Mouse (Mus musculus) embryo, embryonic 9.5 days (tissue): ENCODE measurements at regions not wholly inside any gene's neighbourhood (a gene's known extent, or its start where the extent isn't known, plus 50 kb on each side); places are given as distances from the start of the nearest gene placed in this dataset.
"Not testable (repeated sequence)": the region's sequence is repeated elsewhere in the genome, so short reads cannot be mapped to it uniquely, and the experiment has no call there.

Source experiments
- DNase-seq: peaks from one replicate; pipeline ENCODE4 v3.0.0-alpha.2; 2017; ENCODE audit errors: extremely low spot score

DNA sequence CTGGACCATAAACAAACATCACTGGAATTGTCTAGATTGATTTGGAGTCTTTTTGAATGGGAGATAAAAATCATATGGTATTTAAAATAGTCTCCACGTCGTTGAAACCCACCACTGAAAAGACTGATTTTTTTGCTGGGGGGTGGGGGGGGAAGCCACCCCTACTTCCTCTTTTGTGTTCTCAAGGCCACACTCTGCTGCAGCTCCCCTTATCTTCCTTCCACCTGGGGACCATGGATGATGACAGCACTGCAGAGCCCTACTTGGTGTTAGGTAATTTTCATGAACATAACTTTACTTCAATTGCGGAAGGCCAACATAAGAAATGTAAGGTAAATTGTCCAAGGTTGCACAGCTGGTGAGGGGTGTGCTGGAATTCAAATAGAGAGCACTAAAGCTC, 232.4 kb upstream of the Vrk2 start:
- DNase-seq = no peak

DNA sequence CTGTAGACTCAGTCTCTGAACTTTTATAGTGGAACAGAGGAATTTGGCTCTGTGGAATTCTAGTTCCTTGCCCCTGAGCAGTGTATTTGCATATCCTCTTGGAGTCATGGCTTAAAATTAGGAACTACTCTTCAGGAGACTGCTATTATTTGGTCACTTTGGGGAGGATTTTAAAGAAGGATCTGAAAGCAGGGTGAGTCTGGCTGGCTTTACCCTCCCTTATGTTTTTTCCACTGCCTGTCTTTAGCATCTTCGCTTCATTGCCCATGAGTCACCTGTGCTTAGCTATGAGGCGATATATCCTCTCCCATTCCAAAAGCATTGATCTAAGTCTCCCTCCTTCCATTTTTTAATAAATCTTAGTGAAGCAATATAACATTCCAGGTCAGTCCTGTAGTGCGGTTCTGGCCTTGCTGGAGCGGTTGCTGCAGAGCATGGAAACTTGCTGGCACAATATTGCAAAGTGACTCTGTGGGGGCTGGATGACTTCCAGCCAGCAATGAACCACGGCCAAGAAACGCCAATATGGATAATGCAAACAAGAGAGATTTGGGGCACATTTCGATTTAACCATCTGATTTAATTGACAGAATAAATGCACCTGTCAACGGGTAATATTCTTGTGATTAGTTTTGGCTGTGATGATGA, 230.4 kb upstream of the Vrk2 start:
- no peak for DNase-seq

DNA sequence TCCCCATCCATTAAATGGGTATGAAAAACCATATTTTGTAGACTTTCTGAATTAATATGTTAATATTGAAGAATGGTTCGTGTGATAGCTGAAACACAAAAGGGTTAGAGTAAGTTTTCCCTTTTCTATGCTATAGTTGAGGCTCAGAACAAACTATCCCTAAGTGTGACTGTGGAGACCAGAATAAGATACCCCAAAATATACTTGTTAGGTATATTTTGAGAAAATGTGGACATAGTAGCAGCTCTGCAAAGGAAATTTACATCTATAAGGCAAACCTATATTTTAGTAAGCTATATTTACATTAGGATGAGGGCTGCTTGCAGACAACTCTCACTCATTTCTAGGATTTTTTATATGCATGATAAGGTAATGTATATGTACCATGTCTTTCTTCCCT, 227.3 kb upstream of the Vrk2 start:
- no peak for DNase-seq

DNA sequence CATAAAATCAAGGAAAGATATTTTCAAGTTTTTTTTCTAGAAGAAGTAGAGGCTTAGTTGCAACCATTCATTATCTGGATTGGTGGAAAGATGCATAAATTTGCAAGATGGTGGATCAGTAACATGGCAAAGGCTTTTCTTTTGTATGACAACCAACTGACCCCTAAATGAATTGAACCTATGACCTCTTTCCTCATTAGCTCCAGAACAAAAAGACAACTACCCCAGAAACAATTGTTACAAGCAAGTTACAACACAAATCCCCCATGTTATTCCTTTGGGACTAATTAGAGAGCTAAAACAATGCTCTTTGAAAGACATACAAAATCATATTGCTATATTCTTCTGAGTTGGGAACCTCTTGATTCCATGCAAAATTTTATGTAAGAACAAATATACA, 223.5 kb upstream of the Vrk2 start:
- no peak for DNase-seq

DNA sequence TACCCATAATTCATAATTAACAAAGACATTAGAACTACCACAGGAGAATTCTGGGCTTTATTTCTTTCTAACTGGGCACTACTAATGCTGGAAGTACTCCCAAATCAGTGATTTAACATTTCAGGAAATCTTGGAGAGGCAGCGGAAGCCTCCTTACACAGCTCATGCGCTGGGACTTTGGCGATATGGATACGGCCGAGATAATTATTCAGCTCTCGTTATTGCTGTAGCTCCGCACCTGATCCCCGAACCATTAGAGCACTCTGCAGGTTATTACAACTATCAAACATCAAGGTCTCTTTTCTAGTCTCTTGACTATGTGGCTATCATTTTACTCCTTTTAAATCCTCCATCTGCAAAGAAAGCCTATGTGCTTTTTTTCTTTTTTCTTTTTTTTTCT, 221.3 kb upstream of the Vrk2 start:
- DNase-seq = no peak

DNA sequence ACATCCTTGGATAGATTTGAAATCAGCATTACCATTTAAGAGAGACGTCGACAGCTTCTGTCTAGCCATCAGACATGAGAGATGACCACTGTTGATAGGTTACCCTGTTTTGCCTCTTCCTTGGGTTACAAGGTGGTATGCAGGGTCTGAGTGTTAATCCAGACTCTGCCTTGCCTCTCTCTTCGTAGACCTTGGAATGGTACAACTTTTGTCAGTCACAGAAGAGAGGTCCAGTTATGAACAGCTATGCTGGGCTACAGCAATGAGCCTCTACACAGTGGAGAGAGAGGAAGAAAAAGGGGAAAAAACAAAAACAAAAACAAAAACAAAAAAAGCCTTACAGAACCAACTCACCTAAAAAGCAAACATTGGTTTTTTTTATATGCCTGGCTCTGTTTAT, 220.8 kb upstream of the Vrk2 start:
- no peak for DNase-seq

DNA sequence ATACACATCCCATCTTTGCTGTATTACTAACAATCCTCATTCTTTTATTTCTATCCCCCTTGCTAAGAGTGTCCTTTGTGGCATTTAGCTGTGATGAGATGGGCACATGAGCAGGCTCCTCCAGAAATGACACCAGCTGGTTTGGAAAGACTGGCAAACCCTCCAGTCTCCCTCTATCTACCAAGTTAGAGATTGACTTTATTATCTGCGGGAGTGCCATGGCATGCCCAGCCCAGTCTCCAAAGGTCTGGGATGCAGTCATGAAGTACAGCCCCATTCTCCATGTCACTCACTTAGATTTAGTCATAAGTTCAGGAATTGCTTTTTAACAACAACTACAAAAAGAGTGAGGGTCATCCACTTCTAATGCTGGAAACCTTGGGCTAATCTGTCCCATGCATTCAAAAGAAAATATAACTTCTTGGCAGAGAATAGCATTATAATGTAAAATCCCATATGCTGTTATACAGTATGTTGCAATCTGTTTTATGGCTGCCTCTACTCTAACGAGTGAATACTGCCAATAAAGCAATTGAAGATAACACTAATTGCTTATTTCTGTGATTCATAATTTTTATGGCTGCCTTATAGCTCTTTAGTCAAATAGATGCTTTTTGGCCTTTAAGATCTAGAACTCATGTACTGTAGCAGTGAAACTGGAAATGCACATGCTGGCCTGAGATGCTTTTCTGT, 208.6 kb upstream of the Vrk2 start:
- DNase-seq = no peak

DNA sequence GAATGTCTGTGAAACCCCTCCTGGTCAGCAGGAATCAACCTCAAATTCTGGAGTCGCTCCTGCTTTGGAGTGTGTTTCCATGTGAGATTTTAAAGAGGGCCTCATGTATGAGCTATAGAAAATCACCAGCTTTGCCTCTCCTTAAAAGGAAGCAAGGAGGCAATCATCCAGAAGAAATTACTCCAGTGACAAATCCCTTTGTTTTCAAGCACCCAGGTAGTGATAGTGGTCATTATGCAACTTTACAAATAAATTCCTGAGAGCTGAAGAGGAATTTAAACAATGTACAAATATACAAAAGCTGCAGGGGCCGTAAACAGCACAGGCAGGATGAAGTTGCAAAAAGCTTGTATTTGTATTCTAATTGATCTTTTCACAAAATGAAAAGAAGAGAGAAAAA, 206.5 kb upstream of the Vrk2 start:
- DNase-seq = no peak

DNA sequence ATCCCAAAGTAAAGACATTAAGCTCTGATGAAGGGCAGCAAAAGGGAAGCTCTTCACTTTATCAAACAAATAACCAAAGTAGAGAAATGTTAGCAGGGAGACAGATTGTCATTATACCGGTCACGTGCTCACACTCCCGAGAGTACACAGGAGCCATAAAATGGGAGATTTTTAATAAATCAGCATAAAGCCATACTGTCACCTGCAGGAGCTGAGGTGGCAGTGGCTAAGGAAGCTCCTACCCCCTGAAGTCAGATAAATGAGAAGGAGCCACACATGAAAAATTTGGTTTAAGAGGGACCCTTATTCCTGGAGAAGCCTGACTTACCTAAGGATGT, 200.8 kb upstream of the Vrk2 start:
- DNase-seq = no peak

DNA sequence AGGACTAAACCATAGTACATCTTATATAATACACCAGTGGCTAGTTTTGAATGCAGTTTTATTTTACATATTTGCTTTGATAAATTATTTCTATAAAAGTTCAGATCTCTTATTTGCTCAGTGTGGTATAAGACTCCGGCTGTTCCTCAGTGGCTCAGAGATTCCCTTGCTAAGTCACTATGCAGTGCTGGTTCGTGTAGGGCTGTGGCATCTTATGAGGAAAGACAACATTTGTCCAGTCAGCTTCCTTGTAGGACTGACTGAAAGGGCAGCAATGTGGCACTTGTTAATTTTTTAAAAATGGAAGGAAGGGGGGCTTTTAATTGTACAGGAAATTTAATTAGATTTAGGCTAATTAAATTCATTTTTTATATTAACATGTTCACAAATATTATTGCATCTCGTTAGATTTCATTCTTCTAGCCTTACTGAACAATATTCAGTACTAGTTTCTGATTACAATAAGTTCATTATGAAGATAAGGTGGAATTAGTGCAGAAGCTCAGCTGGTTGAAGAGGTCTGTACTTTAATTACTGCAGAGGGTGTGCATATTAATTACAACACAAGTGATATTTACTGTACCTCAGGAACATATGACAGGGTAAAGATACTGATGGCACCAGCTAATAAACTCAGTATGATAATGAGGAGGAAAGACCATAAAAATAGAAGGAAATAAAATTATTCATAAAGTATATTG, 200.3 kb upstream of the Vrk2 start:
- DNase-seq = no peak

DNA sequence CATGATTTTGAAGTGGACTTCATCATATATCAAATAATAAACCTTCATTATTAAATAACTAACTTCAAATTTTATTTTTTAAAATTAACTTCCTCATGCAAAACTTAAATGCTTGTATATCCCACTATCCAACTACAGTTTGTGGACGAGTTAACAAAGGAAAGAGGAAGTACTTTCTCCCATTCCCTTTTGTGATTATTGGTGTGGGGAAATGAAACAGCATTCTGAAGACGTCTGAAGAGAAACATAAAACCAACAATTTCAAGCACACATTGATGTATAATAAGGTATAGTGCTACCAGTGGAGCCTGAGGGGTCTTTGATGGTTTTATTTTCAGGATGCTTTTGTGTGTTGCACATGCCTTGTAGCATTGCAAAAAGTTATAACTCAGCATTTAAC, 195.5 kb upstream of the Vrk2 start:
- DNase-seq = no peak

DNA sequence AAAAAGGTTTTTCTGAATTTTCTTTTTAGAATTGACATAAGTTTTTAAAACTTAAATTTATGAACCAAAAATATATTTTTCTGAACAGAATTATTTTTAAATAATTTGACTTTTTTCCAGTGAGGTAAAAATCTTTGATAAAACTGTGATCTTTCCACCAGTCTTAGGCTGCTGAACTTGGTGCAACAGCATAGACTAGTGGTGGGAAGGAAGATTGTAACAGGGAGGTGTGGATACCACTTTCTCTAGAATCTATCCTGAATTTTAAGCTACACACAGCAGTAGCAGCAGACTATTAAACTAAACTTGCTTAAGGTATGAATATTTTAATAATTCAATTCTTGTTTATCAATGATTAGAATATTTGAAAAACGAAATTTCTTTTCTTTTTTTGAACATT, 191.4 kb upstream of the Vrk2 start:
- DNase-seq = no peak

DNA sequence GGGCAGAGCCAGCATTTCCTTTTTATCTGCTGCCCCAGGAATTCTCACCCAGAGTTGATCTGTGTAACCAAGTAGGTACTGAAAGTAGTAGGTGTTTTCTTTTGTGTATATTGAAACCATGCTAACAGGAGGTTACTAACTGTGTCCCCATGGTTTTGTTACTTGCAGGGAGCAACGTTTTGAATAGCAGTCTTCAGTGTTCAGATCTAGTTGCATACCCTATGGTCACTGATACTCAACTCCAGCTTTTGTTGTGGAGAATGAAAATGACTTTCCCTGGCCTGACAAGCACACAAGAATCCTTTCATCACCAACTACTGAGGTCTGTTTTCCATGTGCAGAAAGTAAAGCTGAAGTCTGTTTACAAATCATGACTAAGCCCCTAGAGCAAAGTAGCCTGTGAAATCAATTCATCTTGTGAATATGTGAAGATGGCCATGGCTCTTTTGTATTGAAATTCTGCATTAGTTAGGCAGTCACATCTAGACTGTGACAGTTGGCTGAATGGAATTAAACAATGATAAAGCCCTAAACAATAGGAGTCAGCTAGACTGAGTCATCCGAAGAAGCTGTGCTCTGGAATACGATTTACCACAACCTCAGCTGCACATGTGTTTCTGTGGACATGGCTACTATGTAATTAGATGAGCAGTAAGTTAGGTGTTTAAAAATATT, 179.5 kb upstream of the Vrk2 start:
- DNase-seq = peak; percentile 12

DNA sequence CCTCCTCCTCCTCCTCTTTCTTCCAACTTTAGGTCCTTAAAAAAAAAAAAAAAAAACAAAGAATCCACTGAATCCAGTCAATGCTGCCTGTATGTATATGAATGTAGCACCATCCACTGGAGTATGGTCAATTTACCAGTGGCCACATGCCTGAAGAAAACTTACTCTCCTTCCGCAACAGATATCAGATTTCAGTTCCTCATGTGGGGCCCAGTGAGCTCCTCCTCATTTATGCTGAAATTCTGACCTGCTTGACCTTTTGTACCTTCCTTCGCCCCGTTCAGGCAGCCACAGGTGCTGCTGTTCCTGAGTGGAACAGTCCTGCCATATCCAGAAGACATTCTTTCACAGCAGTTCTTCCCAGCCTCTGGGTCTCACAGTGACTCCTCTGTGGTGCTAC, 161.8 kb upstream of the Vrk2 start:
- DNase-seq = no peak

DNA sequence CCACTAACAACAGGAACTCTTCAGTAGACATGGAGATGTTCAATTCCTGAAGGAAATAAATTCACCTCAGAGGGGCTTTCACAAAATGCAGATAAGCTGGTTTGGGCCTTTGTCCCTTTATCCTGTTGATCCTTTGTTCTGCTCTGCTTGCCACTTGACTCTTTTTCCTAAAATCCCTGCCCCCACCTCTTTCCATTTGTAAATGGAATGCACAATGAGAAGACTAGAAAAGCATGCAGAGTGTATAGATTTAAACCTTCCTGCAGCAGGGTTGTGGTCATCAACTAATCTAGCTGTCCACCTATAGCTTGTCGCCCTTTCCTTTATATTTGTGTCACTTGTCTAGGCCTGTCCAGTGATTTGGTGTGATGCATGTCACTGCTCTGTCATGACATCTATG, 159.8 kb upstream of the Vrk2 start:
- DNase-seq = peak; percentile 2

DNA sequence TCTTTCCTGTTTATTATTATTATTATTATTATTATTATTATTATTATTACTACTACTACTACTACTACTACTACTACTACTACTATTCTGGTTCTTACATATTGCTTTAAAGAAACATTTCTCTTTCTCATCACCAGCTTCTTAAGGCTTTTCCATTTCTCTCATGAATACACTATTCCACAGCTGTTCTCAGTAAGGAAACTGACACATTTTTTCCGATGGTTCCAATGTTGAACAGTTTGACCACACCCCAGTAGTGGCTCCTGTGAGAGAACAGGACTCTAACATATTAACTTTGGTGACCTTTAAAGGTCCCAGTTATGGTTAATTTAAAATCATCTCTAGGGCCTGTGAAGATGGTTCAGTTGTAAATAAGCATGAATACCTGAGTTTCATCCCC, 148.4 kb upstream of the Vrk2 start:
- no peak for DNase-seq

DNA sequence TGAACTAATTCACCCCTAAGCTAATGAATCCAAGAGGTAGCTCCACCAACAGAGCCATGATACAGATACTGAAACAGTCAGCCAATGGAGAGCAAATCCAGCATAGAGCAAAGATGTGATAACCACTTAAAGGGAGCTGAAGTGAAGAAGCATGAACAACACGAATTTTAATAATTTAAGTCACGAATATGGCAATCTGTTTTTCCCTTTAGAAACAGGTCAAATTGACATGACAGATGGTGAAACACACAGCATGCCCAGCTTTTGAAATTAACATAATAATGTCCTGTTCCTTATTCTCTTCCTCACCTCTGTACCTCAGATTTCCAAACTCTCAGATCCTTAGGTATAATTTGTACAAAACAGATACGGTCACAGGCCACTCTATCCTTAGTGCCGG, 145.9 kb upstream of the Vrk2 start:
- DNase-seq = no peak

DNA sequence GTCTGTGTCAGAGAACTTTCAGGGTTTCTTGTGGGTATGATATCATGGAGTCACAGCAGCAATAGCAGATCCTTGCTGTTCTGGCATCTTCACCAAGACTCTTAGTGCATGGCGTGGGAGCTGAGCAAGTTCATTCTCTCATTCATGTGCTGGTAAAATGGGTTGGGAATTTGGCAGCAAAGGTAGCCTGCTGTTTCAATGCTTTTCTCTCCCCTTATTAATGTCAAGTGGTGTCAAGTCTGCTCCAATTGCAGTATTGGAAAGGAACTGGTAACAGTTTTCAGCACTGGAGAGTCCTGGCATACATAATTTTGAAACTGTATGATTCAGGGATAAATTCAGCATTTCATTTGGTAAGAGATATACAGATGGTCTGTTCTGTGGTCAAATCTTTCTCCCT, 133.2 kb upstream of the Vrk2 start:
- DNase-seq = no peak

DNA sequence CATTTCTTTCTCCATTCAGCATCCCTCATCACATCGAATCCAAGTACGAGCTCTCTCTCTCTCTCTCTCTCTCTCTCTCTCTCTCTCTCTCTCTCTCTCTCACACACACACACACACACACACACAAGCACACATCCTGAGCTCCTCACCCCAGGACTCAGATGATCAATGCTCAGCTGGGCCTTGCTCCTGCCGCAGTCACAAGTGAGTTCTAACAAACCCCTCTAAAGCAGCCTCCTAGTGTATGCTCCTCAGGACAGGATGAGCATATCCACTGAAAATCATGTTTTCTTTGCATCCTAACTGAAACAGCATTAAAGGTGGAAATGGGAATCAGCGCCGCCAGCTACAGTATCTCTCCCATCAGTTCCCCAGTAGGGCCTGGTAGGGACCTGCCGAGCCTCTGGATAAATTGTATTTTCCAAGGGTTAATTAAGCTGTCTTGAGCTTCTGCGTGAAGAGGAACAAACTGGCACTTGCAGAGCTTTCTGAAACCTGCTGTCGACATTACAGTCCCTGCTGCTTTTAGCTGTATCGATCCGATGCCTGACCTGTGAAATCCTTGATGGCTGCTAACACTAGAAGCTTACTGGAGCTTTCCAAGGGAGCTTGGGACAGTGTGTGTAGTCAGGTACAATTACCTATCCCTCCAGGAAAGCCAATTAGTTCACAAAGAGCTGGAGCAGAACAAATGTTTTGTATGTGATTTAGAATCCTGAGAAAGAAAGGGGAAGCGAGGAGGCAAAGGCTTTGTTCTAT, 131.3 kb upstream of the Vrk2 start:
- DNase-seq = no peak

DNA sequence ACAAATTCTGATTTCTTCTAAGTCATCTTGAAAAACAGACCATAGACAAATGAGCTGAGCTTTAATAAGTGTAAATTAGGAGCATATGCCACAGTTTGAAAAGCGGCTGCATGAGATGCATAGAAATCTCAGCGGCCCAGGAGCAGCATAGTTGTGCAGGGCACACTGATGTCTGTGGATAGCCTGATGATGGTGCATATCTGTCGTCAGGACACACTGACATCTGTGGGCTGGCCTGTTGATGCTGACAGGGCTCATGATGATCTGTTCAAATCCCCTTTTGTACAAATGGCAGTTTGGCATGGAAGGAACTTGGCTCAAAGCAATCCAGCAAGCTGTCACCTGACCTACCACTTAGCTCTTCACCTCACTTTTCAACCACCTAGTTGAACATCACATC, 128.5 kb upstream of the Vrk2 start:
- DNase-seq = no peak

DNA sequence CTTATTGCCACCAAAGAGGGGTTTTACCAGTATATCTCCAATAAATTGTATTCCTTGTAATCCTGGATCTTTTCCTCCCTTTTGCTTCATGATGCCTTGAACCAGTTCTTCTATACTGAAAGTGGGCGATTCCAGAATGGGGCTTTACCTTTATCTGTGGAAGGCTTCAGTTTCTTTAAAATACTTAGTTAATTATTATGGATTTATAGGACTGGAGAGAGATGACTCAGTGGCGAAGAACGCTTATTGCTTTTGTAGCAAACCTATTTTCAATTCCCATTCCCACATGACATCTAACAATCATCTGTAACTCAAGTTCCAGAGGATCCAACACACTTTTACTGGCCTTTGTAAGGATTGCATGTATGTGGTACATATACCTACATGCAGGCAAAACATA, 127.4 kb upstream of the Vrk2 start:
- no peak for DNase-seq

DNA sequence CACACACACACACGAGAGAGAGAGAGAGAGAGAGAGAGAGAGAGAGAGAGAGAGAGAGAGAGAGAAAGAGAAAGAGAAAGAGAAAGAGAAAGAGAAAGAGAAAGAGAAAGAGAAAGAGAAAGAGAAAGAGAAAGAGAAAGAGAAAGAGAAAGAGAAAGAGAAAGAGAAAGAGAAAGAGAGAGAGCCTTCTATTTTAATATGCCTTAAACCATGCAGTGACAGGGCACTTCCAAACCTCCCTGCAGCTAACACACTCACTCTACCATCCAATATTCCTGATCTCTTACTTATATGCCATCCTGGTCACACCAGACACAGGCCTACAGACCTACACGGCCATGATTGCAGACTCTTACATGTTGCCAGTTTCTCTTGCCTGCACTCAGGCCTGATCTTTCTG, 117.4 kb upstream of the Vrk2 start:
- not testable (repeated sequence) for DNase-seq
